Mouse (Mus musculus) left cerebral cortex, postnatal 14 days (tissue): ENCODE data around the gene 2610028H24Rik. TPM values are rescaled to one million over a fixed set of nuclear protein-coding genes. Genes with fewer than 3 reads are reported as not detected.
A peak's percentile ranks its signal among the peaks of the same experiment; 100 is the strongest.

Experiments used
- DNase-seq, 2 experiments: peaks; one replicate each; pipeline ENCODE4 v3.0.0; 2021 to 2022; ENCODE audit warnings: low spot score in 2 of 2, mixed read lengths in 1 of 2
- intact Hi-C: fragments of 180-260 bp; cut with DNase I; formaldehyde crosslinking; loops from one replicate; pipeline ENCODE4 v1.15.1; 2025
- total RNA-seq, 2 experiments: library from RNA; stranded (reverse); gene quantifications; 2 replicates each; pipeline ENCODE4 v1.2.3; 2021

2610028H24Rik gene
- total RNA-seq, 2 experiments from 2014 or later: not detected

DNA sequence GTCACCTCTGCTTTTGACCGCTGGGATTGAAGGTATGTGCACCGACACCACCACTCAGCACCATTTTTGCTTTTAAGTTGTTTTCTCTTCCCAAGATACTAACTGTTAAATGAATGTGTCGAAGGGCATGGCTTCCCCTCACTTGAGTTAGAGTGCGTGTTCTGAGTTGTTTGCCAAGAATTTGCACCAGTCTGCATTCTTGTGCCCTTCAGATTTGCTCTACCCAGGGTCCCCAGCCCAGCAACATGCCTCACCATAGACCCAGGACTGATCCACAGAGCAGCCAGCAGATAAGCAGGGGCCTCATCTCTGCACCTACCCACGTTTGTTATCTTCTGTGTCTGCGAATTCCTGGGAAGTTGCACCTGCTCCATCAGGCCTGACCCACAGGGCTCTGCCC lies 32.6 kb downstream of the 2610028H24Rik start:
- DNase-seq: no peak
- intact Hi-C loops: no loop called here

DNA sequence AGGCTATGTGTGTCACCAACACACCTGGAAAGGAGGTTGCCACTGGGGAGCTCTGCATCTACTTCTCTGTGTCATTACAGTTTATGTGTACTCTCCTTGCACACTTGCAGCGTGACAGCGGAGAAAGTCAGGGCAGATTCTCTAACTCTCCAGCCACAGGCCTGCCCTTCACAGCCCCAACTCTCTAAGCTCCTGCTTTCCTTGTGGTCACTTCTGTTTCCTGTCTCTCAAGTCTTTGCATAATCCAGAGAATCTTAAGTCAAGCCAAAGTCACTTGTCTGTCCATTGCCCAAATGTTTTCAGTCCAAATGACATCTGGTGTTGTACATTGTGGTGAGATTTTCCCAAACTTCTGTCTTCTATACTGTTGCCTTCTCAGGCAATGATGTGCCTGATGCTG lies 37.4 kb downstream of the 2610028H24Rik start:
- DNase-seq: no peak
- intact Hi-C loops: no loop called here

DNA sequence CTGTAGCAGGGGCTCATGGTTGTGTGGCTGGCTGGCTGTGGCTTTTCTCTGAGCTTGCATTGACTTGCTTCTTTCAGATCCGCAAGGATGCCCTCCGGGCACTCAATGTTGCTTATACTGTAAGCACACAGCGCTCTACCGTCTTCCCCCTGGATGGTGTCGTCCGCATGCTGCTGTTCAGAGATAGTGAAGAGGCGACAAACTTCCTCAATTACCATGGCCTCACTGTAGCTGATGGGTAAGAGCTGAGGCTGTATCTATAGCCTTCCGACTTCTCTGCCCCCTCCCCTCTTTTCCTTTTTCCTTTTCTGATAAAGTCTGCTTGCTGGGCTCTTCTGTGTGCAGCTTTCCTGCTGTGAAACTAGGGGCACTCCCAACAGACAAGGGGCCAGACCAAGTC lies 39.4 kb downstream of the 2610028H24Rik start:
- no peak for DNase-seq
- intact Hi-C loops: no loop called here

DNA sequence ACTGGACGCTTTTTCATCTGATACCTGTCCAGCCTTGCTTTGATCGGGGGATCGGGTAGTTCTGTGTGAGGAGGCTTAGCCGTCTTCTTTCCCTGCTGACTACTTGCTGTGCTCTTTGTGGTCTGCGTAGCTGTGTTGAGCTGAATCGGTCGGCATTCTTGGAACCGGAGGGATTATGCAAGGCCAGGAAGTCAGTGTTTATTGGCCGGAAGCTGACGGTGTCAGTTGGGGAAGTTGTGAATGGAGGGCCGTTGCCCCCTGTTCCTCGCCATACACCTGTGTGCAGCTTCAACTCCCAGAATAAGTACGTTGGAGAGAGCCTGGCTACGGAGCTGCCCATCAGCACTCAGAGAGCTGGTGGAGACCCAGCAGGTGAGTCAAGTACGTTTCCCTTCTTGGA lies 40.3 kb downstream of the 2610028H24Rik start:
- no peak for DNase-seq
- intact Hi-C loops: no loop called here

DNA sequence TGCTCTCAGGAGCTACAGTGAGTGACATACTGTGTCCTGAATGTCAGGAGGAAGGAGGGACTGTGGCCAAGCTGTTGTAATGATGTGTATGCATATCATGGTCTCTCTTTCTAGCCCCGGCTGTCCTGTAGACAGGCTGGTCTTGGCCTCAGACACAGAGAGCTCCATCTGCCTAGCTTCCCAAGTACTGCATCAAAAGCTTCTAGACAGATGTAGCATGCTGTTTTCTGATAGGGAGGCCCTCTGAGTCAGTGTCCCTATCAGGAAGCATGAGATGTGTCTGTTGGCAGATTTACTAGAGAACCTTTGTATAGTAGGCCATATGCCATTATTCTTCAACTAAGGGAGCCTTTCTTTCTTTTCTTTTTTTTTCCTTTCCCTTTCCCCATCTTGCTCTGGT lies 44.6 kb downstream of the 2610028H24Rik start:
- DNase-seq: peak in 1 of 2 experiments; percentile 29
- intact Hi-C loops: no loop called here

DNA sequence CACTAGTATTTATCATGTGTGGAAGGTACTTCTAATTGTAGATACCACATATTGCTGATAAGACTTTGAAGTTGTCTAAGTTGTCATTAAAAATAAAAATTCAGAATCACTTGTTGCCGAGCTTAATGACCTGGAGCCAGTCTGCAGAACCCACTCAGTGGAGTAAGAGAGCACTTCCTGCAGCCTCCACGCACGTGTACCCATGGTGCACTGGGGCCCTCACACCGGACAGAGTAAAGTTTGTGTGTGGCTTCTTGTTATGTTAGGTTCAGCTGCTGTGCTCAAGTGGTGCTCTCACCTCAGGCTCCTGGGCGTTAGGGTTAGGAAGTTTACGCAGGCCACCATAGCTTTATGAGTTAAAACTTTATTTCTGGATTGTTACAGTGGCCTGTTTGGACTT lies 46.6 kb downstream of the 2610028H24Rik start:
- intact Hi-C loops: no loop called here
- no peak for DNase-seq

DNA sequence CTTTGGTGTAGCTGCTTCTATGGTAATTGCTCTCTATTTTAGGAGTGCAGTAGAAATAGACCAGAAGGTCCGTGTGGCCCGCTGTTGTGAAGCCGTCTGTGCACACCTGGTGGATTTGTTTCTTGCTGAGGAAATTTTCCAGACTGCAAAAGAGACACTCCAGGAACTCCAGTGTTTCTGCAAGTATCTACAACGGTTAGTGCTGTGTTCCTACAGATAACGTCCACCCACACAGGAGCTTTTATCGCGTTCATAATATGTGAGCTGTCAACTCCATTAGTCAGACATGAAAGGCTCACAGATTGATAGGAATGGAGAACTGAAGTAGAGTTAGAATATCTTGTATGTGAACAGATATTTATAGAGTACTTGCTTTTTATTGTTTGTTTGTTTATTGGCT lies 47.5 kb downstream of the 2610028H24Rik start:
- intact Hi-C loops: no loop called here
- peak in 1 of 2 experiments; percentile 18 for DNase-seq

DNA sequence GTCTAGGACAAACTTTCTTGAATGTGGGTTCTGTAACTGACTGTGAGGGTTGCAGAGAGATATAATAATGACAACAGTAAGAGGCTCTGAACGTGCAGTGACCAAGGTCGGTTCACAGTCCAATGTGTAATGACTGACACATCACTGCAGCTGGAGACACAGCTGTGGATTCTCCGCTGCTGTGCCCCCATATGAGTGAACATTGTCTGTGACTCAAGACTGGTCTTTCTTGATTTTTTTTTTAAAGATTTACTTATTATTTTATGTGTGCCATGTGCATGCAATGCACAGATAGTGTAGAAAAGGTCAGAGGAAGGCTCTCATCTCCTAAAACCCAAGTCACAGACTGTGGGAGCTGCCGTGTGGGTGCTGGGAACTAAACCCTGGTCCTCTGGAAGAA lies 48.6 kb downstream of the 2610028H24Rik start:
- intact Hi-C loops: no loop called here
- no peak for DNase-seq

DNA sequence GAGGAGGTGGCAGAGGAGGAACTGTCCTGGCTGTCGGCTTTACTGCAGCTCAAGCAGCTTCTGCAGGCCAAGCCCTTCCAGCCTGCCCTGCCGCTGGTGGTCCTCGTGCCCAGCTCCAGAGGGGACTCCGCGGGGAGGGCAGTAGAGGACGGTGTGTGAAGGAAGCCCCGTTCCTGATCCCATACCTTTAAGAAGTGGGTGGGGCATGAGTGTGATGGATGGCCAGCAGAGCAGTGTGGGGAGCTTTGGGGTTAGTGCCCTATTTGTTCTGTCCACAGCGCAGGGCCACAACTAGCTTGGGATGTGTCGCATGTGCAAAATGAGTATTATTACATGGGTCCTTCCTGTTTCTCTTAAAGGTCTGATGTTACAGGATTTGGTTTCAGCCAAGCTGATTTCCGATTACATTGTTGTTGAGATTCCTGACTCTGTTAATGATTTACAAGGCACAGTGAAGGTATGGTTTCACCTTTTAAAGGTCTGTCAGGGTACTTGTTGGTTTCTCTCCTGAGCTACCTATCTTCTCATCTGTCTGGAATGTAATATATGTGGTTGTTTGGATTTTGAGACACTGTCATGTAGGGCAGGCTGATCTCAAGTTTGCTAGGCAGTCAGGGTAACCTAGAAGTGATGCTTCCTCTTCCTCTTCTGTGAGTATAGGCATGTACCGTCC lies 55.5 kb downstream of the 2610028H24Rik start:
- intact Hi-C loops: no loop called here
- DNase-seq: no peak

DNA sequence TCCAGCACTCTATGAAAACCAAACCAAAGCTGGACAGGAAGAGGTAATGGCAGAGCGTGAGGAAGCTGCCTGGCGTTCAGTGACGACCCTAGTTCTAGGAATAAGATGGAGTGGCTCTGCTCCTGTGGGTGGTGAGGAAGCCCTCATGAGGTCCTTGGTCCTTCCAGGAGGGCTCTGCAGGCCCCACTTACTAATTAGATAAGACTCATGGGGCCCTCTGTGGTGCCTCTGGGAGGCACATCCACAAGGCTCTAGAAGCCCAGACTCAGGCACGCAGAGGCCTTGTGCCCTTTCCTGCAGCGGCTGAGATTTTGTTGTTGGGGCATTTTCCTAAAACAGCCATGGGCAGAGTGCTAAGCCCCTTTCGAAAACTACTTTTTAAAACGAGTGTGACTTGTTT lies 57.0 kb downstream of the 2610028H24Rik start:
- intact Hi-C loops: no loop called here
- DNase-seq: no peak

Other genes starting within 250 kb of the 2610028H24Rik start
- 10 to 100 TPM; 56.6 to 60.6 TPM for gene Prmt2, start 211.2 kb upstream of the 2610028H24Rik start, total RNA-seq
- gene S100b, start 195.2 kb upstream of the 2610028H24Rik start, total RNA-seq: 10 to 100 TPM; 86.5 to 89.4 TPM
- 10 to 100 TPM; 55.7 to 56.4 TPM for gene Dip2a, start 103.8 kb upstream of the 2610028H24Rik start, total RNA-seq
- not detected for gene AC141477.1, start 8.6 kb upstream of the 2610028H24Rik start, total RNA-seq
- gene Pcnt, start 6.3 kb upstream of the 2610028H24Rik start, total RNA-seq: 10 to 100 TPM; 15.1 to 16.5 TPM
- gene Mcm3ap, start 19.8 kb downstream of the 2610028H24Rik start, total RNA-seq: 10 to 100 TPM; 50.4 to 57.9 TPM
- 1 to 10 TPM; 2.7 to 4.2 TPM for gene Ybey, start 20.0 kb downstream of the 2610028H24Rik start, total RNA-seq
- 10 to 100 TPM; 48.9 to 56.0 TPM for gene Lss, start 82.5 kb downstream of the 2610028H24Rik start, total RNA-seq
- not detected for gene Spatc1l, start 113.2 kb downstream of the 2610028H24Rik start, total RNA-seq
- not detected for gene Ftcd, start 126.6 kb downstream of the 2610028H24Rik start, total RNA-seq
- 10 to 100 TPM; 15.6 to 16.4 TPM for gene Col6a2, start 174.5 kb downstream of the 2610028H24Rik start, total RNA-seq